Mouse (Mus musculus) liver, embryonic 16.5 days (tissue): ENCODE results near the gene Vrk3. TPM values are rescaled to one million over a fixed set of nuclear protein-coding genes. Genes with fewer than 3 reads are reported as not detected.

ENCODE experiments used
- ATAC-seq: fragments of 200-750 bp; cut with Nextera tagmentation; 2 replicates; pipeline ENCODE4 v1.8.0; 2017; ENCODE audit warnings: low read depth, mild to moderate bottlenecking, moderate number of reproducible peaks, moderate library complexity
- H3K27ac ChIP-seq: fragments of 300-500 bp; sonication (generic); 2 replicates; pipeline ENCODE4 v1.5.1; 2014; ENCODE audit warnings: mild to moderate bottlenecking, low read length
- H3K27me3 ChIP-seq: fragments of 300-500 bp; sonication (generic); 2 replicates; pipeline ENCODE4 v1.6.1; 2014; ENCODE audit warnings: low read depth, low read length, mixed read lengths; ENCODE audit not compliant: control insufficient read depth, insufficient read depth
- H3K36me3 ChIP-seq: fragments of 300-500 bp; sonication (generic); 2 replicates; pipeline ENCODE4 v1.6.1; 2014; ENCODE audit warnings: mild to moderate bottlenecking; ENCODE audit not compliant: control insufficient read depth, insufficient read depth
- H3K4me1 ChIP-seq: fragments of 300-500 bp; sonication (generic); 2 replicates; pipeline ENCODE4 v1.6.1; 2014; ENCODE audit warnings: low read depth, low read length, mixed read lengths; ENCODE audit not compliant: control insufficient read depth
- H3K4me2 ChIP-seq: fragments of 300-500 bp; sonication (generic); 2 replicates; pipeline ENCODE4 v1.6.1; 2014; ENCODE audit warnings: low read depth, low read length, mixed read lengths
- H3K4me3 ChIP-seq: fragments of 300-500 bp; sonication (generic); 2 replicates; pipeline ENCODE4 v1.5.1; 2014; ENCODE audit warnings: low read depth, mild to moderate bottlenecking, low read length
- H3K9ac ChIP-seq: fragments of 300-500 bp; sonication (generic); 2 replicates; pipeline ENCODE4 v1.6.1; 2014; ENCODE audit warnings: low read depth, low read length
- H3K9me3 ChIP-seq: fragments of 300-500 bp; sonication (generic); replicated peaks from 2 replicates; pipeline ENCODE4 v1.6.1; 2016; ENCODE audit warnings: low read length; ENCODE audit not compliant: control insufficient read depth
- WGBS: fragments of 180-500 bp; shearing (Covaris S2); extraction: QIAGEN DNeasy Blood & Tissue Kit; methylation state at CpG from one replicate; pipeline ENCODE4 v1.1.7; 2014; ENCODE audit not compliant: insufficient replicate concordance; 5-methylcytosine and 5-hydroxymethylcytosine counted together
- polyA plus RNA-seq: library from polyadenylated mRNA; unstranded; fragments of >200 nt; fragmentation: Nextera tagmentation; extraction: Ambion mirVana; gene quantifications from 2 replicates; pipeline ENCODE4 v1.2.1, GENCODE M21; 2015

The Vrk3 gene
- polyA plus RNA-seq, 1 experiment from 2014 or later, result 29.2 TPM

DNA sequence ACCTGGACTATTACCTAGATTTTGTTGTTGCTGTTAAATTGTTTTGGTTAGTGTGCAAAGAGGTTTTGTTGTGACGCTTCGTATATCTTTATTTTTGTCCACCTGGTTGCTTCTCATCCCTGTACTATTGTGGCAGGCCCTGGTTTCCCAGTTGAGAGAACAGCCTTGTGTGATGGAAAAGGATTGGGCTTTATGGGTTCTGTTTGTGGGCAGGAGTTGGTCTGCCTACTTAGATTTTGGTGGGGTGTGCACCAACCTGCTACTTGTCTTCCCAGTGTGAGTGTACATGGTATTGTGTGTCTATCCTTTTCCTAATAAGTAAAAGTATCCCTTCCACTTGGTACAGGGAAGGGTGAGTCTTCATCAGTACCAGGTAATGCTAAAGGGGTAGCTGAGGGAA, 71.2 kb downstream of the Vrk3 start:
- Histone ChIP-seq H3K4me2 (peak overlapping the region; percentile 82), H3K36me3 (no peaks in the 10 kb centered on the region; the same call in 1 of the 2 replicates), H3K27me3 (no peaks in the 10 kb centered on the region), H3K9ac (peak overlapping the region; percentile 50), H3K27ac (peak overlapping the region; percentile 81), H3K4me3 (peak overlapping the region; percentile 95), H3K9me3 (no peaks in the 10 kb centered on the region), H3K4me1 (peaks cover 76% of the 10 kb centered on the region)
- no peak for ATAC-seq
- 85% methylated on average over 2 of the region's 2 CpGs for WGBS

DNA sequence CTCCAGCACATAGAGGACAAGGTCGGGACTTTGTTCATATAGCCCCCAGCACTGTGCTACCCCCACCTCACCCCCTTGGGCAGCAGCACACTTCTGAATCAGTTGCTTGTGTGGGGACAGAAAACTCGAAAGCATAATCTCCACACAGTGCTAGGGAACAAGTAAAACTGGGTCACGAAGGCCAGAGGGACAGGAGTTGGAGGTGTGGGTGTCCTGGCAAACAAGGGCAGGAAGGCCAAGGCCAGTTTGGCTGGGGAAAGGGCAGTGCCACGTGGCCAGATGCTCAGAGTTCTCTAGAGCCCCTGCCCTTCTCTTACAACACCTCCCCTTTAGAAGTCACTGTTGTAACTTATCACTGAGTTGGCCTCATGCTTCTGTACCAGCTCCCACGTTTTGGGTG, 71.7 kb downstream of the Vrk3 start:
- Histone ChIP-seq H3K4me2 (peak overlapping the region; percentile 82), H3K4me3 (0 out of 2 replicates have a peak overlapping the region, but pooled peaks have one; percentile 11), H3K4me1 (peaks cover 76% of the 10 kb centered on the region), H3K36me3 (no peaks in the 10 kb centered on the region), H3K27ac (peak overlapping the region; percentile 81), H3K9ac (peak overlapping the region; percentile 18; the same call in 1 of the 2 replicates), H3K9me3 (no peaks in the 10 kb centered on the region), H3K27me3 (no peaks in the 10 kb centered on the region)
- ATAC-seq, result peak; percentile 20
- WGBS, result 29% methylated on average over 5 of the region's 5 CpGs

DNA sequence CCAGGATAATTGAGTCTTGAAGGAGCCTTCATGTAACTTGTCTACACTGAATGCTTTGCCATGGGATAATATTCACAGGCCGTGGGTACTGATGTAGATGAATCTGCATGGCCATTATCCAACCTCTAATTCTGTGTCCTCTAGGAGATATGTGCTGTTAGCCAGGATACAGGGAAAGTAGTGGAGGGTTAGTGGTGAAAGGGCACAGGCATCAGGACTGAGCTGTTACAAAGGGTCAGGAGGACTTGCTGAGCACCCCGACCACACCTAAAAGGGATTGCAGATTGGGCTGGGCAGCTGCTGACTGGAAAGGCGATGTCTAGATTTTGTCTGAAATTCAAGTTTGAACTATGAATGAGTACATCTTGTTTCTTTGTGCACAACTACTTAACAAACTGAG, 72.3 kb downstream of the Vrk3 start:
- peaks cover 71% of the 10 kb centered on the region for H3K4me1 ChIP-seq
- H3K4me2 ChIP-seq, result no peak overlapping the region
- peak overlapping the region; percentile 81 for H3K27ac ChIP-seq

DNA sequence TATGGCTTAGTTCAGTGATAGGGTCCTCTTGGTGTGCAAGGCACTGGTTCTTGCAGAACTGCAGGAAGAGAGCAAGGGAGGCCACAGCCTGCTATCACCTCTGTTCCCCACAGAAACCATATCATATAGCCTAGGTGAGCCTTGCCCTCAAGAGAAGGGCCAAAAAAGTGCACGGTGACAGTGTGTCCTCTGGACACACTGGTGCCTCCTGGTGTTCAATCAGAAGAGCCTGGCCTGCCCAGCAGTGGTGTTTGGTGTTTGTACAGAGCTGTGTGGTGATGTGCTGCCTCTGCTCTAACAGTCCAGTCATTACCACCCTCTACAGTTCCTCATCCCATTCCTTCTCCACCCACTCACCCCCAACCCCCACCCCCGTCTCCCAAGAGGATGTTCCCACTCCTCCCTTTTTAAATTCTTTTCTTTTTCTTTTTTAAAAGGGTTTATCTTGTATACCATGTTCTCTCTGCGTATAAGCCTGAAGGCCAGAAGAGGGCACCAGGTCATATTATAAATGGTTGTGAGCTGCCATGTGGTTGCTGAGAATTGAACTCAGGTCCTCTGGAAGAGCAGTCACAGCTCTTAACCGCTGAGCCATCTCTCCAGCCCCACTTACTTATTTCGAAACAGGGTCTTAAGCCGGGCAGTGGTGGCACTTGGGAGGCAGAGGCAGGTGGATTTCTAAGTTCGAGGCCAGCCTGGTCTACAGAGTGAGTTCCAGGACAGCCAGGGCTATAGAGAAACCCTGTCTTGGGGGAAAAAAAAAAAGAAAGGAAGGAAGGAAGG, 73.6 kb downstream of the Vrk3 start:
- H3K27me3 ChIP-seq, result no peaks in the 10 kb centered on the region
- peaks cover 3% of the 10 kb centered on the region; the same call in 1 of the 2 replicates for H3K36me3 ChIP-seq
- ATAC-seq, result no peak
- WGBS, result 68% methylated on average over 7 of the region's 7 CpGs
- H3K4me2 ChIP-seq, result no peak overlapping the region
- H3K27ac ChIP-seq, result peak overlapping the region; percentile 8; the same call in 1 of the 2 replicates
- no peak overlapping the region for H3K4me3 ChIP-seq
- H3K9ac ChIP-seq, result no peak overlapping the region
- H3K9me3 ChIP-seq, result no peaks in the 10 kb centered on the region
- peaks cover 71% of the 10 kb centered on the region for H3K4me1 ChIP-seq

More for the DNA sequence above, 72.3 kb downstream of the Vrk3 start:
- Histone ChIP-seq H3K9ac (no peak overlapping the region), H3K27me3 (no peaks in the 10 kb centered on the region), H3K36me3 (no peaks in the 10 kb centered on the region), H3K4me3 (no peak overlapping the region), H3K9me3 (no peaks in the 10 kb centered on the region)
- 62% methylated on average over 3 of the region's 3 CpGs for WGBS
- no peak for ATAC-seq

DNA sequence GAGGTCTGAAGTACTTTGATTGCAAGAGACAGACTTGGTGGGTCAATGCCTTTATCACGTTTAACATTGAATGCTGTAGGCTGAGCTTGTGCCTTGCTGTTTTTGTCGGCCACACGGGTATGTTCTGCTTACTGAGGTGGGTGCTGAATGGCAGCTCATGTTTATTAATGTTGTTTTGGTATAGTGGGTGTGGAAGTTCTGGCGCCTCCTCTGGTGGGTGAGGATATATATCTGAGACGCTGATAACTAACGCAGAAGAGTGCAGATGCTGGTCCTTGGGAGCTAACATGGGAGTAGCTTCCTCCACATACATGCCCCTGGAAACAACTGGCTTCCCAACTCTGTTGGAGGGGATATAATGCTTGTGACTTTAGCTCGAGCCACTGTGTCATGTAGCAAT, 75.2 kb downstream of the Vrk3 start:
- Histone ChIP-seq H3K9me3 (no peaks in the 10 kb centered on the region), H3K4me3 (no peak overlapping the region), H3K27ac (no peak overlapping the region), H3K36me3 (peaks cover 3% of the 10 kb centered on the region; the same call in 1 of the 2 replicates), H3K4me2 (no peak overlapping the region), H3K9ac (no peak overlapping the region), H3K4me1 (peaks cover 58% of the 10 kb centered on the region), H3K27me3 (no peaks in the 10 kb centered on the region)
- no peak for ATAC-seq
- WGBS, result 31% methylated on average over 7 of the region's 7 CpGs

DNA sequence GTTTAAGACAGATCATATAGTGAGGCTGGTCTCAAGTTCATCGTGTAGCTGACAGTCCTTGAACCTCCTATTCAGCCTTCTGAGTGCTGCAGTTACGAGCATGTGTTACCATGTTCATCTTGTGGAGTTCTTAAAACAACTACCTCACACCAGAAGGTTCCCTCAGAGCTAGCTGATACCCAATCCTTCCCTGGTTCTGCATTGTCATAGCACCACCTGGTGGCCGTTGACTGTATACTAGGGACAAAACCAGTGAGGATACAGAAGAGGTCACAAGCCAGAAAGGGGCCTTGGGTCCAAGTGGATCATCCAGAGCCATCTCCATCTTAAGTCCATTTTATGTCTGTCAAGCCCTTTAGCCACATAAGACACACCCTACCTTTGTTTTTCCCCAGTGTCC, 76.7 kb downstream of the Vrk3 start:
- Histone ChIP-seq H3K9ac (no peak overlapping the region), H3K27me3 (no peaks in the 10 kb centered on the region), H3K4me1 (peaks cover 43% of the 10 kb centered on the region), H3K36me3 (peaks cover 17% of the 10 kb centered on the region), H3K4me2 (no peak overlapping the region), H3K4me3 (no peak overlapping the region), H3K9me3 (no peaks in the 10 kb centered on the region), H3K27ac (no peak overlapping the region)
- no peak; the same call in 1 of the 2 replicates for ATAC-seq
- 8% methylated on average over 3 of the region's 3 CpGs for WGBS

DNA sequence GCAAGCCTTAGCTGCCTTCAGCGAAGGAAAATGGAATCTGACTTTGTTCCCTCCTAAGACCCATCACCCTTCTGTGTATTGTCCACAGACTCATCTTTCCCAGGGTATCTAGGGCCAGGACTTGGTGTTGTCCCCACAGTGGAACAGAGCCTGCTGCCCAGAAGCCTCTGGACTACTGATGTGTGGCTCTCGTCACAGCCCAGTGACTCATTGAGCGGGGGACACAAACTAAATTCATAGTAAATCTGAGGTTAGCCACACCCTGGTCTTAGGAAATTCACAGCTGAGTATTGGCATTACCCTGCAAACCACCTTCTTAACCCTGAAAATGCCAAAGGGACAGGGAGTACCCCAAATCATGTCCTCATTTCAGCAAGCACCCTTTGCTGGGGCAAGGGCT, 78.6 kb downstream of the Vrk3 start:
- H3K4me2 ChIP-seq, result no peak overlapping the region
- WGBS, result 75% methylated on average over 3 of the region's 3 CpGs

More for the DNA sequence above, 78.6 kb downstream of the Vrk3 start:
- no peak for ATAC-seq
- Histone ChIP-seq H3K9me3 (no peaks in the 10 kb centered on the region), H3K9ac (no peak overlapping the region), H3K27me3 (no peaks in the 10 kb centered on the region), H3K27ac (no peak overlapping the region), H3K36me3 (peaks cover 35% of the 10 kb centered on the region), H3K4me1 (peaks cover 26% of the 10 kb centered on the region), H3K4me3 (no peak overlapping the region)

Other genes starting within 250 kb of the Vrk3 start
- 0.15 and 0.31 TPM in 2 replicates for gene Mybpc2, start 223.8 kb upstream of the Vrk3 start, polyA plus RNA-seq
- gene Spib, start 216.3 kb upstream of the Vrk3 start, polyA plus RNA-seq, result 1.5 and 2.0 TPM in 2 replicates
- 47.8 and 48.8 TPM in 2 replicates for gene Pold1, start 199.6 kb upstream of the Vrk3 start, polyA plus RNA-seq
- gene Nr1h2, start 194.5 kb upstream of the Vrk3 start, polyA plus RNA-seq, result 41.0 and 45.9 TPM in 2 replicates
- gene Napsa, start 176.0 kb upstream of the Vrk3 start, polyA plus RNA-seq, result 11.5 and 12.2 TPM in 2 replicates
- gene Kcnc3, start 157.7 kb upstream of the Vrk3 start, polyA plus RNA-seq, result 0.06 and 0.07 TPM in 2 replicates
- gene Myh14, start 77.6 kb upstream of the Vrk3 start, polyA plus RNA-seq, result 0.25 and 0.77 TPM in 2 replicates
- gene Izumo2, start 39.7 kb upstream of the Vrk3 start, polyA plus RNA-seq, result not detected in 2 replicates
- gene Zfp473, start 2.6 kb downstream of the Vrk3 start, polyA plus RNA-seq, result 1.1 and 1.2 TPM in 2 replicates
- 43.4 and 44.7 TPM in 2 replicates for gene Nup62, start 67.7 kb downstream of the Vrk3 start, polyA plus RNA-seq
- gene Il4i1, start 68.0 kb downstream of the Vrk3 start, polyA plus RNA-seq, result 0.34 and 0.76 TPM in 2 replicates
- gene Atf5, start 68.2 kb downstream of the Vrk3 start, polyA plus RNA-seq, result 7.3 and 9.7 TPM in 2 replicates
- 25.6 and 29.1 TPM in 2 replicates for gene Akt1s1, start 100.6 kb downstream of the Vrk3 start, polyA plus RNA-seq
- gene Tbc1d17, start 100.7 kb downstream of the Vrk3 start, polyA plus RNA-seq, result 32.7 and 33.7 TPM in 2 replicates
- gene Pnkp, start 108.7 kb downstream of the Vrk3 start, polyA plus RNA-seq, result 23.4 and 24.3 TPM in 2 replicates
- 34.8 and 43.4 TPM in 2 replicates for gene Ptov1, start 121.4 kb downstream of the Vrk3 start, polyA plus RNA-seq
- gene Med25, start 144.3 kb downstream of the Vrk3 start, polyA plus RNA-seq, result 44.7 and 53.0 TPM in 2 replicates
- 5.9 and 6.6 TPM in 2 replicates for gene Fuz, start 147.7 kb downstream of the Vrk3 start, polyA plus RNA-seq
- 63.3 and 63.7 TPM in 2 replicates for gene Ap2a1, start 181.1 kb downstream of the Vrk3 start, polyA plus RNA-seq
- 0.12 TPM in 1 of 2 replicates, not detected in the other for gene Tsks, start 194.8 kb downstream of the Vrk3 start, polyA plus RNA-seq
- gene Cpt1c, start 226.4 kb downstream of the Vrk3 start, polyA plus RNA-seq, result 1.8 and 2.1 TPM in 2 replicates
- gene Prmt1, start 238.2 kb downstream of the Vrk3 start, polyA plus RNA-seq, result 95.6 and 98.6 TPM in 2 replicates
- gene Irf3, start 249.2 kb downstream of the Vrk3 start, polyA plus RNA-seq, result 39.8 and 43.2 TPM in 2 replicates